Mouse (Mus musculus) CH12.LX (cell line): ENCODE results near the gene Rrp36. TPM values are rescaled to one million over a fixed set of nuclear protein-coding genes. Genes with fewer than 3 reads are reported as not detected.

Experiments
- DNase-seq: peaks from one replicate; pipeline ENCODE4 v3.0.0-alpha.2; 2013; ENCODE audit errors: extremely low read depth
- H3K27ac ChIP-seq: 2 replicates; pipeline ENCODE4 v1.5.1; 2012; ENCODE audit warnings: low read depth, mild to moderate bottlenecking, control low read depth, moderate library complexity; ENCODE audit not compliant: insufficient read depth
- H3K27me3 ChIP-seq: replicated peaks from 2 replicates; pipeline ENCODE3; 2012; ENCODE audit warnings: inconsistent platforms
- H3K36me3 ChIP-seq, 2 experiments: replicated peaks in 1 of 2; 2 replicates each; pipeline versions ENCODE3 to v1.6.1; 2012; ENCODE audit warnings: inconsistent platforms in 1 of 2, low read length in 1 of 2, mild to moderate bottlenecking in 1 of 2, mixed read lengths in 1 of 2, moderate library complexity in 1 of 2; ENCODE audit not compliant: control insufficient read depth in 1 of 2, insufficient read depth in 1 of 2
- H3K4me1 ChIP-seq, 2 experiments: 2 replicates each; pipeline ENCODE4 v1.6.1; 2012; ENCODE audit warnings: inconsistent platforms in 1 of 2, moderate library complexity in 1 of 2; ENCODE audit not compliant: insufficient read depth in 2 of 2, control insufficient read depth in 1 of 2
- H3K4me2 ChIP-seq: 2 replicates; pipeline ENCODE4 v1.6.1; 2012; ENCODE audit warnings: low read depth, mild to moderate bottlenecking, control low read depth; ENCODE audit not compliant: poor library complexity, insufficient read depth, severe bottlenecking
- H3K4me3 ChIP-seq, 3 experiments: fragments of 150-350 bp in 1 of 3; sonication (generic) in 1 of 3; replicated peaks in 1 of 3; 2 replicates each; pipeline versions ENCODE3 to v1.5.1; 2011 to 2012; ENCODE audit warnings: low read depth in 2 of 3, low read length in 2 of 3, mild to moderate bottlenecking in 2 of 3, moderate library complexity in 2 of 3, control low read depth in 1 of 3, improper control_type of control experiment in 1 of 3, inconsistent platforms in 1 of 3, mixed read lengths in 1 of 3; ENCODE audit not compliant: poor library complexity in 1 of 3
- H3K79me2 ChIP-seq: replicated peaks from 2 replicates; pipeline ENCODE4 v1.6.1; 2012; ENCODE audit warnings: mild to moderate bottlenecking, moderate library complexity; ENCODE audit not compliant: control insufficient read depth, poor library complexity, insufficient read depth, severe bottlenecking; ENCODE audit errors: extremely low read depth
- H3K9ac ChIP-seq: 2 replicates; pipeline ENCODE4 v1.6.1; 2012; ENCODE audit warnings: low read depth, mild to moderate bottlenecking, control low read depth, moderate library complexity; ENCODE audit not compliant: insufficient read depth
- H3K9me3 ChIP-seq: replicated peaks from 2 replicates; pipeline ENCODE3; 2012; ENCODE audit warnings: low read length, inconsistent platforms, mixed read lengths
- BHLHE40 ChIP-seq: IDR thresholded peaks from 2 replicates; pipeline ENCODE4 v1.6.1; 2011; ENCODE audit warnings: mild to moderate bottlenecking, low read depth, low read length, improper control_type of control experiment
- CHD1 ChIP-seq: IDR thresholded peaks from 2 replicates; pipeline ENCODE4 v1.6.1; 2012; ENCODE audit warnings: low read depth, low read length, improper control_type of control experiment, inconsistent platforms
- CTCF ChIP-seq, 2 experiments: IDR thresholded peaks in 1 of 2; conservative IDR thresholded peaks in 1 of 2; 2 replicates each; pipeline ENCODE4 v1.5.1; 2011 to 2012; ENCODE audit warnings: low read depth in 2 of 2, low read length in 2 of 2, improper control_type of control experiment in 1 of 2, inconsistent platforms in 1 of 2, mild to moderate bottlenecking in 1 of 2, moderate library complexity in 1 of 2
- GABPA ChIP-seq: IDR thresholded peaks from 2 replicates; pipeline ENCODE4 v1.6.1; 2012; ENCODE audit warnings: low read depth, low read length, improper control_type of control experiment, inconsistent platforms; ENCODE audit not compliant: insufficient replicate concordance
- HCFC1 ChIP-seq: IDR thresholded peaks from 2 replicates; pipeline ENCODE4 v1.6.1; 2012; ENCODE audit warnings: low read depth, mild to moderate bottlenecking, inconsistent platforms, low read length, improper control_type of control experiment
- JUN ChIP-seq: IDR thresholded peaks from 2 replicates; pipeline ENCODE4 v1.6.1; 2011; ENCODE audit warnings: low read depth, mild to moderate bottlenecking, low read length, improper control_type of control experiment, moderate library complexity; ENCODE audit not compliant: insufficient read depth
- JUND ChIP-seq: conservative IDR thresholded peaks from 2 replicates; pipeline ENCODE4 v1.6.1; 2011; ENCODE audit warnings: low read depth, low read length, improper control_type of control experiment
- MAZ ChIP-seq: IDR thresholded peaks from 2 replicates; pipeline ENCODE4 v1.6.1; 2012; ENCODE audit warnings: low read depth, mild to moderate bottlenecking, inconsistent platforms, low read length, improper control_type of control experiment, moderate library complexity
- MEF2A ChIP-seq: IDR thresholded peaks from 2 replicates; pipeline ENCODE4 v1.6.1; 2014; ENCODE audit warnings: low read depth, mild to moderate bottlenecking, inconsistent platforms, low read length, improper control_type of control experiment, borderline replicate concordance
- MYC ChIP-seq: IDR thresholded peaks from 2 replicates; pipeline ENCODE4 v1.6.1; 2011; ENCODE audit warnings: low read depth, mild to moderate bottlenecking, improper control_type of control experiment, low read length
- RCOR1 ChIP-seq: conservative IDR thresholded peaks from 2 replicates; pipeline ENCODE4 v1.6.1; 2012; ENCODE audit warnings: low read depth, mild to moderate bottlenecking, inconsistent platforms, low read length, improper control_type of control experiment
- SIN3A ChIP-seq: IDR thresholded peaks from 2 replicates; pipeline ENCODE4 v1.6.1; 2012; ENCODE audit warnings: low read length, improper control_type of control experiment, inconsistent platforms
- TBP ChIP-seq: conservative IDR thresholded peaks from 2 replicates; pipeline ENCODE4 v1.6.1; 2011; ENCODE audit warnings: low read depth, low read length, improper control_type of control experiment
- UBTF ChIP-seq: IDR thresholded peaks from 2 replicates; pipeline ENCODE4 v1.6.1; 2012; ENCODE audit warnings: low read depth, mild to moderate bottlenecking, inconsistent platforms, low read length, improper control_type of control experiment, moderate library complexity
- USF2 ChIP-seq: conservative IDR thresholded peaks from 2 replicates; pipeline ENCODE4 v1.6.1; 2011; ENCODE audit warnings: low read depth, low read length, improper control_type of control experiment
- ZC3H11A ChIP-seq: IDR thresholded peaks from 2 replicates; pipeline ENCODE4 v1.6.1; 2012; ENCODE audit warnings: low read depth, mild to moderate bottlenecking, inconsistent platforms, low read length, improper control_type of control experiment
- ZNF384 ChIP-seq: IDR thresholded peaks from 2 replicates; pipeline ENCODE4 v1.6.1; 2012; ENCODE audit warnings: low read depth, low read length, improper control_type of control experiment, inconsistent platforms
- dilution Hi-C: fragments of 300-500 bp; cut with MboI; formaldehyde crosslinking; loops from 2 replicates; pipeline ENCODE4 v1.14.3; 2020; ENCODE audit warnings: low sequenced_read_pairs; ENCODE audit not compliant: extremely low pct_unique_long_range_greater_than_20kb, extremely low pct_ligation_motif_present
- in situ Hi-C: fragments of 300-500 bp; cut with MboI; formaldehyde crosslinking; loops from 3 replicates; pipeline ENCODE4 v1.14.3; 2019; ENCODE audit warnings: low sequenced_read_pairs, low pct_ligation_motif_present, low pct_unique_long_range_greater_than_20kb, mixed read lengths
- polyA plus RNA-seq: library from polyadenylated mRNA; unstranded; fragments of >175 nt; gene quantifications from 2 replicates; pipeline ENCODE4 v1.2.1, GENCODE M21; 2012; ENCODE audit warnings: low read depth; ENCODE audit not compliant: insufficient read length
- total RNA-seq, 2 experiments: library from RNA; depleted of rRNA; stranded (reverse); fragments of 300-350 nt in 1 of 2; fragments of >200 nt in 1 of 2; gene quantifications; 2 replicates each; pipeline ENCODE4 v1.2.3; 2012 to 2014

Rrp36 gene
- total and polyA plus RNA-seq, 3 experiments = 38.1 to 53.6 (median 46.1) TPM

- dilution Hi-C loops (no loop called here), in situ Hi-C loops (loop anchor here (5.0 kb wide), 2 partner anchors 62 to 122 kb away; partner anchors contain the start of genes 2310039H08Rik and Pex6)
- H3K27me3 ChIP-seq = no peaks in the 10 kb centered on the region
- peak overlapping the region; percentile 4 for H3K4me2 ChIP-seq
- DNase-seq = no peak
- TF ChIP-seq MAZ = no peak
- no peak for TF ChIP-seq GABPA
- no peak for TF ChIP-seq USF2
- TF ChIP-seq ZNF384 = no peak
- no peak for TF ChIP-seq RCOR1
- no peak for TF ChIP-seq JUND
- no peak for TF ChIP-seq JUN
- TF ChIP-seq BHLHE40 = no peak
- no peak for TF ChIP-seq MYC
- TF ChIP-seq SIN3A = no peak
- no peak for TF ChIP-seq UBTF
- H3K27ac ChIP-seq = peak overlapping the region; percentile 53
- H3K9ac ChIP-seq = peak overlapping the region; percentile 44; the same call in 1 of the 2 replicates
- peaks cover 37 to 56% of the 10 kb centered on the region in 2 experiments for H3K36me3 ChIP-seq
- peaks cover 28% of the 10 kb centered on the region for H3K79me2 ChIP-seq
- peak overlapping the region; percentile 38 to 84 (median 46) for H3K4me3 ChIP-seq
- H3K9me3 ChIP-seq = peaks cover 5% of the 10 kb centered on the region
- H3K4me1 ChIP-seq = peaks cover 9 to 56% of the 10 kb centered on the region in 2 experiments
These were observed 24.3 kb downstream of the Rrp36 start for GRCm38 (mm10) chr17:46649811-46650210.

- DNase-seq = no peak
- Histone ChIP-seq H3K4me2 (no peak overlapping the region), H3K9me3 (no peaks in the 10 kb centered on the region), H3K4me1 (peaks cover 12 to 64% of the 10 kb centered on the region in 2 experiments), H3K9ac (no peak overlapping the region), H3K79me2 (peaks cover 28% of the 10 kb centered on the region), H3K27me3 (no peaks in the 10 kb centered on the region), H3K4me3 (no peak overlapping the region), H3K27ac (no peak overlapping the region), H3K36me3 (peaks cover 25 to 44% of the 10 kb centered on the region in 2 experiments)
- in situ Hi-C loops = no loop called here
- dilution Hi-C loops = no loop called here
- TF ChIP-seq MAZ = no peak
- no peak for TF ChIP-seq MEF2A
- no peak for TF ChIP-seq ZC3H11A
- no peak for TF ChIP-seq GABPA
- TF ChIP-seq BHLHE40 = no peak
- no peak for TF ChIP-seq CHD1
- TF ChIP-seq TBP = no peak
- no peak for TF ChIP-seq CTCF (conservative IDR thresholded peaks at IDR 0.05 in 1 of 2, IDR thresholded peaks at IDR 0.05 in 1 of 2; ENCODE audit: low read depth in 2 of 2, low read length in 2 of 2)
- TF ChIP-seq HCFC1 = no peak
- no peak for TF ChIP-seq USF2
- TF ChIP-seq, all 38 proteins: peak for 0
These were observed 25.7 kb downstream of the Rrp36 start for GRCm38 (mm10) chr17:46648436-46648835.
